Mouse (Mus musculus): ENCODE measurements at regions not wholly inside any gene's neighbourhood (a gene's known extent, or its start where the extent isn't known, plus 50 kb on each side); places are given as distances from the start of the nearest gene placed in this dataset.

GRCm38 (mm10) chr8:11145251-11145650 is 137.0 kb upstream of the Irs2 start:
- no peak for ATAC-seq (ENCODE audit: low FRiP score)
- no peak overlapping the region for H3K4me3 ChIP-seq (replicated peaks; ENCODE audit: low read length)
- no peaks in the 10 kb centered on the region for H3K27me3 ChIP-seq (ENCODE audit: control insufficient read depth, insufficient read depth, low read length)
- no peaks in the 10 kb centered on the region for H3K9me3 ChIP-seq (ENCODE audit: control insufficient read depth, low read length)
- H3K4me2 ChIP-seq (replicated peaks) = no peak overlapping the region
- H3K27ac ChIP-seq = no peak overlapping the region
- H3K4me1 ChIP-seq (replicated peaks; ENCODE audit: control insufficient read depth, insufficient read depth, low read length) = no peaks in the 10 kb centered on the region
- DNase-seq (ENCODE audit: low spot score) = no peak
- H3K36me3 ChIP-seq (replicated peaks; ENCODE audit: control insufficient read depth, insufficient read depth) = no peaks in the 10 kb centered on the region
- WGBS = 74% methylated on average over 3 of the region's 3 CpGs
- H3K9ac ChIP-seq = no peak overlapping the region

- no peaks in the 10 kb centered on the region for H3K36me3 ChIP-seq (replicated peaks; ENCODE audit: control insufficient read depth, insufficient read depth)
- ATAC-seq (ENCODE audit: low FRiP score) (no peak), DNase-seq (ENCODE audit: low spot score) (no peak)
- H3K27ac ChIP-seq = no peak overlapping the region
- no peak overlapping the region for H3K4me3 ChIP-seq (replicated peaks; ENCODE audit: low read length)
- H3K9ac ChIP-seq = no peak overlapping the region
- H3K27me3 ChIP-seq (ENCODE audit: control insufficient read depth, insufficient read depth, low read length) = no peaks in the 10 kb centered on the region
- H3K9me3 ChIP-seq (ENCODE audit: control insufficient read depth, low read length) = no peaks in the 10 kb centered on the region
- 91% methylated on average over 1 of the region's 1 CpGs for WGBS
- no peaks in the 10 kb centered on the region for H3K4me1 ChIP-seq (replicated peaks; ENCODE audit: control insufficient read depth, insufficient read depth, low read length)
- H3K4me2 ChIP-seq (replicated peaks) = no peak overlapping the region
Observed at GRCm38 (mm10) chr8:11140566-11140965, 132.3 kb upstream of the Irs2 start.

DNA sequence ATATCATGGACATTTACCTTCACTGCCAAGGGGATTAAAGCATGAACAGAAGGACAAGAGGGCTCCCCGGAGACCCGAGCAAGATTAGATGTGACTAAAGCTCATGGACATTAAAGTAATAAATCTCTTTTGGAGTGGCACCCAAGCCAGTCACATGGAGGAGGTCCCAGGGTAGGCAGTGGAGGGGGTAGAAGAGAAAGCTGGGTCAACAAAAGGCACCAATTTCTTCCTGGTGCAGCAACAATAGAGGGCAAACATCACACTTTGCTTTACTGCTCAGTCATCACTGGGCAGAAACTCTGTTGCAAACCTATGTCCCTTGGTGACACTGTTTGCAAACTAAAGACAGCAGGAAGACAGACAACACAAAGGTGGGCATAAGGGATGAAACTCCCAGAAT is 131.0 kb upstream of the Irs2 start:
- no peak for DNase-seq (ENCODE audit: low spot score)
- no peak overlapping the region for H3K9ac ChIP-seq
- H3K4me1 ChIP-seq (replicated peaks; ENCODE audit: control insufficient read depth, insufficient read depth, low read length) = no peaks in the 10 kb centered on the region
- H3K27ac ChIP-seq = no peak overlapping the region
- H3K4me2 ChIP-seq (replicated peaks) = no peak overlapping the region
- no peaks in the 10 kb centered on the region for H3K9me3 ChIP-seq (ENCODE audit: control insufficient read depth, low read length)
- no peak overlapping the region for H3K4me3 ChIP-seq (replicated peaks; ENCODE audit: low read length)
- no peaks in the 10 kb centered on the region for H3K27me3 ChIP-seq (ENCODE audit: control insufficient read depth, insufficient read depth, low read length)
- WGBS = 73% methylated on average over 2 of the region's 2 CpGs
- ATAC-seq (ENCODE audit: low FRiP score) = no peak
- H3K36me3 ChIP-seq (replicated peaks; ENCODE audit: control insufficient read depth, insufficient read depth) = no peaks in the 10 kb centered on the region

DNA sequence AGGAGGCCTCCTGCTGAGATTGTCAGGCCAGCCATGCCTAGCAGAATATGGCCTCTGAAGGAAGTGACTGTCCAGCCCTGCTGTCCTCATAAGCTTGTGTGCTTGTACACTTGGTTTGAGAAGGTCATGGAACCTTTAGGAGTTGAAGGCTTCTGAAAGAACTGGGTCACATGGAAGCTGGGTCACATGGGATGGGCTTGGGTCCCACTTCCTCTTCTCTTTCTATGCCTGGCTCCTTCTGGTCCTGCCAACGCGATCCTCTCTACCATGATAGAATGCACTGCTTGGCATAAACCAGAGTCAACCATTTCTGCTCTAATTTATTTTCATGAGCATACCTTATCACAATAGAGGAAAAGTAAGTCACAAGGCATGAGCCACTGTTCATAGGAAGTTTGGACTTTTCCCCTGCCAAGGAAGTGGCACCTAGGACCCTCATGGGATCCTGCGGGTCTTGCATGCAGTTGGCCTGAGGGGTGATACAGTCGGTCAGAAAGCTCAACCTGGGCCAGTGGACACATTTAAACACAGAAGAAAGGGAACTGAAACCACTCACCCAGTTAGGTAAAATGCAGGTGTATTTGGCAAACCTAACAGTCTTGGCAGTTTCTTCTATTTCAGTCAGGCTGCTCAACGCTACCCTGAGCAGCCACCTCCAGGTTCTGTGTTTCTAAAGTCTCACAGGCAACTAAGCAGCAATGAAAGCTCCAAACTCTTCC is 130.2 kb upstream of the Irs2 start:
- ATAC-seq (ENCODE audit: low FRiP score) (no peak), DNase-seq (ENCODE audit: low spot score) (no peak)
- no peaks in the 10 kb centered on the region for H3K27me3 ChIP-seq (ENCODE audit: control insufficient read depth, insufficient read depth, low read length)
- H3K36me3 ChIP-seq (replicated peaks; ENCODE audit: control insufficient read depth, insufficient read depth) = no peaks in the 10 kb centered on the region
- no peaks in the 10 kb centered on the region for H3K9me3 ChIP-seq (ENCODE audit: control insufficient read depth, low read length)
- no peak overlapping the region for H3K9ac ChIP-seq
- 93% methylated on average over 5 of the region's 5 CpGs for WGBS
- no peak overlapping the region for H3K27ac ChIP-seq
- H3K4me3 ChIP-seq (replicated peaks; ENCODE audit: low read length) = no peak overlapping the region
- no peaks in the 10 kb centered on the region for H3K4me1 ChIP-seq (replicated peaks; ENCODE audit: control insufficient read depth, insufficient read depth, low read length)
- H3K4me2 ChIP-seq (replicated peaks) = no peak overlapping the region

DNA sequence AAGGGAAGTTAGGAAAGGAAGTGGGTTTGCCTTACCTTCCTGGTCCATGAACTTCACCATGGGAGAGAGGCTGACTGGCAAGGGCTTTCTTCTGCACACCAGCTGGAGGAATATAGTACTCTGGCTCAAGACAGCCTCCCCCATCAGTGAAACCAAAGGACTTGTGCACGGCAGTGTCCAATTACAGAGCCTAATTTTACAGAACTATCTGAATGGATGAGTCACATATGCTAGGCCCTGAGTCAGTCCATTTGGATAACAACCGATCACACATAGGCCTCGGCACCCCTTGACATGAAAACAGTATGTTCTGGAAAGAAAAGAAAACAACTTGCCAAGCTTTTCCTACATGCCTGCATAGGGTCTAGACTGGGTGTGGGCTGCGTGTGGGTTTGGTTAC is 128.3 kb upstream of the Irs2 start:
- Histone ChIP-seq H3K4me1 (replicated peaks; ENCODE audit: control insufficient read depth, insufficient read depth, low read length) (no peaks in the 10 kb centered on the region), H3K9ac (no peak overlapping the region), H3K4me3 (replicated peaks; ENCODE audit: low read length) (no peak overlapping the region), H3K4me2 (replicated peaks) (no peak overlapping the region), H3K27me3 (ENCODE audit: control insufficient read depth, insufficient read depth, low read length) (no peaks in the 10 kb centered on the region), H3K9me3 (ENCODE audit: control insufficient read depth, low read length) (no peaks in the 10 kb centered on the region), H3K27ac (no peak overlapping the region), H3K36me3 (replicated peaks; ENCODE audit: control insufficient read depth, insufficient read depth) (no peaks in the 10 kb centered on the region)
- DNase-seq (ENCODE audit: low spot score) (no peak), ATAC-seq (ENCODE audit: low FRiP score) (no peak)
- 95% methylated on average over 4 of the region's 4 CpGs for WGBS

DNA sequence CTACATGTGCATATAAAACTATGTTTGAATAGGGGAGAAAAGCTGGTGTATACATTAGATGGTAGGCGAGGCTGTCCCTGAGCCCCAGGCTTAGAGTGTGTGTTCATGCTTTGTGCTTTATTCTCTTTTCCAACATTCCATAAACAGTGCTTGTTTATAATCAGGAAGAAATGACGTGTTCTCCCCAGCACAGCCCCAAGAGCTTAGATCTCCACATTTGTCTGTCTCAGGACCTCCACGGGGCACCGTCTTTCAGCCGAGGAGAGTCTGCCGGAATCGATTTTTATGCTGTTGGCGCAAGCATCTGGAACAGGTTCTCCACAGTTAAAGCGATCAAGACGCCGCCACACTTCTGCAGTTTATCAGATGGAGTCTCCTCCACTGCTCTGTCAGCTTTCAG is 126.9 kb upstream of the Irs2 start:
- Histone ChIP-seq H3K4me2 (replicated peaks) (no peak overlapping the region), H3K4me3 (replicated peaks; ENCODE audit: low read length) (no peak overlapping the region), H3K9ac (no peak overlapping the region), H3K27me3 (ENCODE audit: control insufficient read depth, insufficient read depth, low read length) (no peaks in the 10 kb centered on the region), H3K4me1 (replicated peaks; ENCODE audit: control insufficient read depth, insufficient read depth, low read length) (no peaks in the 10 kb centered on the region), H3K27ac (no peak overlapping the region), H3K36me3 (replicated peaks; ENCODE audit: control insufficient read depth, insufficient read depth) (no peaks in the 10 kb centered on the region), H3K9me3 (ENCODE audit: control insufficient read depth, low read length) (no peaks in the 10 kb centered on the region)
- WGBS = 91% methylated on average over 11 of the region's 11 CpGs
- ATAC-seq (ENCODE audit: low FRiP score) (no peak), DNase-seq (ENCODE audit: low spot score) (no peak)

DNA sequence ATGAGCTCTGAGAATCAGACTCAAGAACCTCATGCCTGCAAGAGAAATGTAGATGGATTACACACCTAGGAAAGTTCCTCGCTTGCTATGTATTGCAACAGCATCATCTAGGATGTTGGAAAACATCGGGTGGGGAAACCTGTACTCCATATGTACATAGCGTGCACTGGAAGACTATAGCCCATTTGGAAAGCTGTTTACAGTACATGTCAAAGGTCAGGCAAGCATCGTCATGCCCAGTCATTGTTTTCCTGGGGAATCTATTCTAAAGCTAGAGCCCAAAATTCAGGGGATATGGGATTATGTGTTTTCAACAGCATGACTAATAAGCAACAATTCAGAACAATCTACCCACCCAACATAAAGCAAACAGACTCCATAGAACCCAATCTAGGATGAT is 126.3 kb upstream of the Irs2 start:
- H3K4me2 ChIP-seq (replicated peaks) = no peak overlapping the region
- 93% methylated on average over 4 of the region's 4 CpGs for WGBS

DNA sequence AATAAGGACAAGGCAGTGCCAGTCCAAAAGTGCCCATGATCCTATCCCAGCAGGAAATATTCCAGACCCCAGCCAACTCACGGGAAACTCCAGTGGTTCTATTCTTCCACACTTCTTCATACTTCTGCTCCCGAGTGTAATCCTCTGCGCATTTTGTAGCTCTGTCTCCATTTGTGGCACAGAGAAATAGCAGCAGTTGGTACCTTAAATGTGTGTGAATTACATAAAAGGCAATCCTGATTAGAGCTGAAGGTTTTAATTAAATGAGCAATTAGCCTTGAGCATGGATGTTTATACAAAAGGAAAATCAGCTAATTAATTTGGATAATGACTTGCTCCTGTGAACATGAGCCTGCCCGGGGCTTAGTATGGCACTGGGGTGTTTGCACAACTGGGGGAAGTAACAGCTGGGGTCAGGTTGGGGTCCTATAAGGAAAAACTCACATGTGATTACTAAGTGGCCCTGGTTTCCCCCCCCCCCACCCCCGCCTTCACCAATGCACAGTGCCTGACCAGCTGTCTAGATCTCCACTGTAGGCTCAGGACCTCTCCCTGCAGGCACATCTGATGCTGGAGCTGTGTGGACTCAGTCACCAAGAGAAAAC is 110.9 kb upstream of the Irs2 start:
- ATAC-seq (ENCODE audit: low FRiP score) = peak; percentile 51; the same call in 1 of the 2 replicates
- no peak for DNase-seq (ENCODE audit: low spot score)
- Histone ChIP-seq H3K27me3 (ENCODE audit: control insufficient read depth, insufficient read depth, low read length) (no peaks in the 10 kb centered on the region), H3K9ac (no peak overlapping the region), H3K4me1 (replicated peaks; ENCODE audit: control insufficient read depth, insufficient read depth, low read length) (peaks cover 12% of the 10 kb centered on the region; the same call in 1 of the 2 replicates), H3K36me3 (replicated peaks; ENCODE audit: control insufficient read depth, insufficient read depth) (no peaks in the 10 kb centered on the region), H3K4me3 (replicated peaks; ENCODE audit: low read length) (no peak overlapping the region), H3K27ac (no peak overlapping the region), H3K9me3 (ENCODE audit: control insufficient read depth, low read length) (no peaks in the 10 kb centered on the region), H3K4me2 (replicated peaks) (no peak overlapping the region)
- WGBS = 60% methylated on average over 5 of the region's 5 CpGs

More for the DNA sequence above, 126.3 kb upstream of the Irs2 start:
- no peak for ATAC-seq (ENCODE audit: low FRiP score)
- Histone ChIP-seq H3K27me3 (ENCODE audit: control insufficient read depth, insufficient read depth, low read length) (no peaks in the 10 kb centered on the region), H3K4me3 (replicated peaks; ENCODE audit: low read length) (no peak overlapping the region), H3K27ac (no peak overlapping the region), H3K4me1 (replicated peaks; ENCODE audit: control insufficient read depth, insufficient read depth, low read length) (no peaks in the 10 kb centered on the region), H3K36me3 (replicated peaks; ENCODE audit: control insufficient read depth, insufficient read depth) (no peaks in the 10 kb centered on the region), H3K9ac (no peak overlapping the region), H3K9me3 (ENCODE audit: control insufficient read depth, low read length) (no peaks in the 10 kb centered on the region)
- no peak for DNase-seq (ENCODE audit: low spot score)

DNA sequence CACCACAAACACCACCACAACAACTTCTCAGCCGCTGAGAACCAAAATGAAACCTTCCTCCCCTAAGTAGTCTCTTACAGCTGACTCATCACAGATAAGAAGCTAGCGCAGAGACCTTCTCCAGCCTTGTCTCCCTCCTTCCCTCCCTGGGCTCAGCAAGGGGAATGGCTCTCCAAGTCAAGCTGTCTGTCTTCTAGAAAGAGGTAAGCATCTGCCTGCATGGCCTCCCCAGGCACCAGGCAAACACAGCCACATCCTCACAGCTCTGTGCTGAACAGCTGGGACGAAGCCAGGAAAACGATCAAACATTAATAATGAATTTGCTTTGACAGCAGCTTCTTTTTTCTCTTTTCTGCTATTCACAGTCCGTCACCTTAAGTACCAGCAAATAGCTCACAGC is 108.3 kb upstream of the Irs2 start:
- no peaks in the 10 kb centered on the region for H3K36me3 ChIP-seq (replicated peaks; ENCODE audit: control insufficient read depth, insufficient read depth)
- ATAC-seq (ENCODE audit: low FRiP score) (no peak), DNase-seq (ENCODE audit: low spot score) (peak; percentile 54)
- no peaks in the 10 kb centered on the region for H3K27me3 ChIP-seq (ENCODE audit: control insufficient read depth, insufficient read depth, low read length)
- H3K9me3 ChIP-seq (ENCODE audit: control insufficient read depth, low read length) = no peaks in the 10 kb centered on the region
- WGBS = 53% methylated on average over 5 of the region's 5 CpGs
- H3K27ac ChIP-seq = 0 out of 2 replicates have a peak overlapping the region, but pooled peaks have one; percentile 0
- no peak overlapping the region for H3K4me2 ChIP-seq (replicated peaks)
- H3K4me3 ChIP-seq (replicated peaks; ENCODE audit: low read length) = no peak overlapping the region
- H3K9ac ChIP-seq = no peak overlapping the region
- H3K4me1 ChIP-seq (replicated peaks; ENCODE audit: control insufficient read depth, insufficient read depth, low read length) = peaks cover 12% of the 10 kb centered on the region; the same call in 1 of the 2 replicates
